Mouse (Mus musculus) midbrain, embryonic 12.5 days (tissue): ENCODE measurements around the gene Tmem123. TPM values are rescaled to one million over a fixed set of nuclear protein-coding genes. Genes with fewer than 3 reads are reported as not detected.

Experiments used
- ATAC-seq: fragments of 200-750 bp; cut with Nextera tagmentation; 2 replicates; pipeline ENCODE4 v1.8.0; 2017; ENCODE audit warnings: low read depth, moderate TSS enrichment, moderate library complexity; ENCODE audit not compliant: low FRiP score
- H3K27ac ChIP-seq: fragments of 300-500 bp; sonication (generic); replicated peaks from 2 replicates; pipeline ENCODE4 v1.5.1; 2016; ENCODE audit warnings: mild to moderate bottlenecking
- H3K27me3 ChIP-seq: fragments of 300-500 bp; sonication (generic); 2 replicates; pipeline ENCODE4 v1.6.1; 2016; ENCODE audit warnings: mild to moderate bottlenecking
- H3K36me3 ChIP-seq: fragments of 300-500 bp; sonication (generic); 2 replicates; pipeline ENCODE4 v1.6.1; 2016
- H3K4me1 ChIP-seq: fragments of 300-500 bp; sonication (generic); 2 replicates; pipeline ENCODE4 v1.6.1; 2016
- H3K4me2 ChIP-seq: fragments of 300-500 bp; sonication (generic); replicated peaks from 2 replicates; pipeline ENCODE4 v1.6.1; 2016; ENCODE audit warnings: mild to moderate bottlenecking, moderate library complexity
- H3K4me3 ChIP-seq: fragments of 300-500 bp; sonication (generic); 2 replicates; pipeline ENCODE4 v1.5.1; 2016; ENCODE audit warnings: mild to moderate bottlenecking
- H3K9ac ChIP-seq: fragments of 300-500 bp; sonication (generic); replicated peaks from 2 replicates; pipeline ENCODE4 v1.6.1; 2016; ENCODE audit warnings: mild to moderate bottlenecking, moderate library complexity
- H3K9me3 ChIP-seq: fragments of 300-500 bp; sonication (generic); 2 replicates; pipeline ENCODE4 v1.6.1; 2016; ENCODE audit warnings: mild to moderate bottlenecking
- WGBS: fragments of 180-500 bp; shearing (Covaris S2); methylation state at CpG from one replicate; pipeline ENCODE4 v1.1.7; 2016; 5-methylcytosine and 5-hydroxymethylcytosine counted together
- polyA plus RNA-seq: library from polyadenylated mRNA; unstranded; fragments of >200 nt; fragmentation: Nextera tagmentation; extraction: Ambion mirVana; gene quantifications from 2 replicates; pipeline ENCODE4 v1.2.1, GENCODE M21; 2016

Tmem123 gene
- polyA plus RNA-seq, 1 experiment from 2014 or later = 99.8 TPM

DNA sequence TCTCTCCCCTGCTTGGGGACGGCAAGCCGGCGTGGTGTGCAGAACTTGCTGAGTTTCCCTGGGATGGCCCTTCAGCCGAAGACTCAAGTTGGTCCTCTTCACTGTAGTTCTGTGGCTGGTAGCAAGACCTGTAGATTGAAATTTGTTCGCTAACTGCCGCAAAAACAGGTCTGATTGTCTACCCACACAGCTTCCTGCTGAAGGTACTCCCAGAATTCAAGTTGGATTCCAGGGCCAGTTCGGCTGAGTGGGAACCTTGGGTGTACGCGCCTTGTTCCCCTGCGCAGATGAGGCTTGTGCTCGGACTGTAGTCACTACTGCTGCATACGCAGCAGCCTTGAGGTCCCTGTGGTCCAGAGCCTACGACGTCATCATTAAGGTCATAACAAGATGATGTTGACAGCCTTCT lies 626 bp downstream of the Tmem123 start:
- Histone ChIP-seq H3K4me2 (peak overlapping the region; percentile 73), H3K4me1 (peaks cover 39% of the 10 kb centered on the region), H3K36me3 (peaks cover 5% of the 10 kb centered on the region; the same call in 1 of the 2 replicates), H3K9ac (peak overlapping the region; percentile 67), H3K27me3 (peaks cover 22% of the 10 kb centered on the region), H3K4me3 (peak overlapping the region; percentile 61), H3K27ac (peak overlapping the region; percentile 60), H3K9me3 (no peaks in the 10 kb centered on the region)
- ATAC-seq = peak; percentile 42; the same call in 1 of the 2 replicates
- WGBS = 0% methylated on average over 14 of the region's 14 CpGs

DNA sequence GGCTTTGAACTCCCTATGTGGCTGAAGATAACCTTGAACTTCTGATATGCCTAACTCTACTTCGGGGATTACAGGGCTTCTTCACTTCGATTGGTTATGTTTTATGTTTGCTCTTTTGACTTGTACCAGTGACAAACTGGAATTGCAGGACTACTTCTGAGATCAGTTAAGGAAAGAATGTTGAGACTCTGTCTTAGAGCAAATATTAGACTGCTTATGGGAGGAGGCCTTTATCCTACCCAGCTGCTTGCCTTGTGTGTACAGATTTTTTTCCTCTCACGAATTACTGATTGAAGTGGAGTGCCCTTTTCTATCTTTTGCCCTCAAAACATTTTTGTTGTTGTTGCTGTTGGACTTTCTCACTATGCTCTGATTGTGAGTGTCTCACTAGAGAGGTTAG lies 1.4 kb downstream of the Tmem123 start:
- H3K4me3 ChIP-seq = peak overlapping the region; percentile 61
- H3K4me1 ChIP-seq = peaks cover 39% of the 10 kb centered on the region
- no peak overlapping the region for H3K27ac ChIP-seq
- peak overlapping the region; percentile 73 for H3K4me2 ChIP-seq
- 60% methylated on average over 3 of the region's 3 CpGs for WGBS
- H3K9ac ChIP-seq = 0 out of 2 replicates have a peak overlapping the region, but pooled peaks have one; percentile 15
- H3K36me3 ChIP-seq = peaks cover 12% of the 10 kb centered on the region; the same call in 1 of the 2 replicates
- ATAC-seq = no peak
- peaks cover 22% of the 10 kb centered on the region for H3K27me3 ChIP-seq
- H3K9me3 ChIP-seq = no peaks in the 10 kb centered on the region

GRCm38 (mm10) chr9:7766582-7766981 lies 2.7 kb downstream of the Tmem123 start:
- H3K9me3 ChIP-seq = no peaks in the 10 kb centered on the region
- H3K9ac ChIP-seq = no peak overlapping the region
- no peak overlapping the region for H3K27ac ChIP-seq
- H3K4me1 ChIP-seq = peaks cover 39% of the 10 kb centered on the region
- peaks cover 17% of the 10 kb centered on the region for H3K27me3 ChIP-seq
- 77% methylated on average over 3 of the region's 3 CpGs for WGBS
- H3K36me3 ChIP-seq = peaks cover 13% of the 10 kb centered on the region; the same call in 1 of the 2 replicates
- no peak for ATAC-seq
- no peak overlapping the region for H3K4me3 ChIP-seq
- H3K4me2 ChIP-seq = no peak overlapping the region

DNA sequence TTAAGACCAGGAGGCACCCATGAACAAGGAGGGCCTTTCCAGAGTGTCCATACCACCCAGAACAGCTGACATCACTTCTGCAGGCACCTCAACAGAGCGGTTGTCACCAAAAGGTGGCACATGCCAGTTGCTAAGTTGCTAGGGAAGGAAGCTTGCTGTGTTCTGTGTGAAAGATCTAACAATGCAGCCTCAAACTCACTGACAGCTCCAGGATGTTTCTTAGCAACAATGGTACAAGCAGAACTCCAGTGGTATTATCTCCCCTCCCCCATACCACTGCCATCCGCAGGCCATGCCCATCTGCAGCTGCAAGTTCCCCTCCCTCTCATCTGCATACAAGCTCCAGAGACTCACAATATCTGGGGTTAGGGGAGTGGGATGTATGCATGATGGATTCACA lies 3.7 kb downstream of the Tmem123 start:
- H3K27ac ChIP-seq = peak overlapping the region; percentile 43; the same call in 1 of the 2 replicates
- 9% methylated on average over 2 of the region's 2 CpGs for WGBS
- H3K36me3 ChIP-seq = peaks cover 13% of the 10 kb centered on the region
- H3K9ac ChIP-seq = no peak overlapping the region; the same call in 1 of the 2 replicates
- ATAC-seq = 0 out of 2 replicates have a peak, but pooled peaks have one; percentile 18
- peaks cover 43% of the 10 kb centered on the region for H3K4me1 ChIP-seq
- H3K4me2 ChIP-seq = peak overlapping the region; percentile 26; the same call in 1 of the 2 replicates
- H3K4me3 ChIP-seq = no peak overlapping the region
- peaks cover 7% of the 10 kb centered on the region for H3K27me3 ChIP-seq
- no peaks in the 10 kb centered on the region for H3K9me3 ChIP-seq

DNA sequence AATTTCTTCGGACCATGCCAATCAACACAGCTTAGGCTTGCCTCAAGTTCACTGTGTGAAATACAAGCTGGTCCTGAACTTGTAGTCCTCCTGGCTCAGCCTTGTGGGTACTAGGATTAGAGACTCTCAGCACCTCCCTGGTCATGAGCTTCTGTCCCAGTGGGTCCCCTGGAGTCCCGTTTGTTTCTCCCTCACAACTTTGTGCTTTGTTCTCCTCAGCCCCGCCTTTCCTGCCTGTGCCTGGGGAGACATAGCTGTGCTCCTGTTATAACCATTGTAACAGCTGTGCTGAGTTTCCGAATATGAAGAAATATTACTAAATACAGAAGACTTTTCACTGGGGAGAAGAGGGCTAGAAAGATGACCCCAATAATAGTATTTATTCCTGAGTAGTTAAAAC lies 5.2 kb downstream of the Tmem123 start:
- Histone ChIP-seq H3K4me2 (no peak overlapping the region), H3K9me3 (no peaks in the 10 kb centered on the region), H3K4me1 (peaks cover 44% of the 10 kb centered on the region), H3K27me3 (no peaks in the 10 kb centered on the region), H3K4me3 (no peak overlapping the region), H3K36me3 (peaks cover 18% of the 10 kb centered on the region), H3K27ac (no peak overlapping the region), H3K9ac (no peak overlapping the region)
- ATAC-seq = no peak
- 72% methylated on average over 4 of the region's 4 CpGs for WGBS

DNA sequence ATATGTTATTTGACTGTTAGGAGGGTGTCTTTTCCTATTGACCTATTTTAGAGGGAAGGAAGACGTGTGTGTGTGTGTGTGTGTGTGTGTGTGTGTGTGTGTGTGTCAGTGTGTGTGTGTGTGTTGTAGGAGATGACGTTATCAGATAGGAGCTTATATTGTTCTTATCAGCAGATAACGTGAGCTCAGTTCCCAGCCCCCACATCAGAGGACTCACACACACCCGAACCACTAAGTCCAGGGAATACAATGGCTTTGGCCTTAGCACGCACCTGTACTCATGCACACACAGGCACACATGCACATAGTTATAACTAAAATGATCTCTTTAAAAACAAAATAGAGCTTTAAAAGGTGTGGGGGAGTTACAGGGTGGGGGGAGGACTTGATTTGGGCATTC lies 5.7 kb downstream of the Tmem123 start:
- Histone ChIP-seq H3K9me3 (no peaks in the 10 kb centered on the region), H3K4me2 (no peak overlapping the region), H3K36me3 (peaks cover 20% of the 10 kb centered on the region), H3K4me3 (no peak overlapping the region), H3K27me3 (no peaks in the 10 kb centered on the region), H3K27ac (no peak overlapping the region), H3K9ac (no peak overlapping the region), H3K4me1 (peaks cover 44% of the 10 kb centered on the region)
- WGBS = 86% methylated on average over 5 of the region's 5 CpGs
- no peak for ATAC-seq

DNA sequence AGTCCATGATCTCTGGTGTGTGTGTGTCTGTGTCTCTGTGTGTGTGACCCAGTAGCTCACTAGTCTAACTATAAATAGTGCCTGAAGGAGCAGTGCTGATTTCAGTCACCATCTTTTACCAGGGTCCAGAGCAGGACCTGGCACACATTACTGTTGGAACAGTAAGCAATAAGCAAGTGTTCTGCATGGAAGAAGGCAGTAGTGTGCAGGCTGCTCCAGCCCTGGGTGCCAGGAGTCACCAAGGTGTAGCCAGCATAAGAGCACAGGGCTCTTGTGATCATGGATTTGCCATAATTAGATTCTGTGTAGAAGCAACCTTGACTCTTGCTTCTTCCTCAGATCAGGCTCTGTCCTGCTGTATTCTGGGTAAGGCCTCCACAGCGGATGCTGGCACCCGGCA lies 8.5 kb downstream of the Tmem123 start:
- Histone ChIP-seq H3K4me1 (peaks cover 22% of the 10 kb centered on the region), H3K9me3 (no peaks in the 10 kb centered on the region), H3K36me3 (peaks cover 20% of the 10 kb centered on the region), H3K27me3 (no peaks in the 10 kb centered on the region), H3K9ac (no peak overlapping the region), H3K27ac (peak overlapping the region; percentile 42), H3K4me2 (no peak overlapping the region), H3K4me3 (no peak overlapping the region)
- WGBS = 79% methylated on average over 2 of the region's 2 CpGs
- no peak for ATAC-seq

GRCm38 (mm10) chr9:7772773-7773454 lies 9.1 kb downstream of the Tmem123 start:
- WGBS = 70% methylated on average over 4 of the region's 4 CpGs
- ATAC-seq = peak; percentile 58
- no peak overlapping the region for H3K9ac ChIP-seq
- peak overlapping the region; percentile 42 for H3K27ac ChIP-seq
- no peaks in the 10 kb centered on the region for H3K9me3 ChIP-seq
- peaks cover 16% of the 10 kb centered on the region for H3K4me1 ChIP-seq
- peaks cover 20% of the 10 kb centered on the region for H3K36me3 ChIP-seq
- H3K4me2 ChIP-seq = no peak overlapping the region
- H3K27me3 ChIP-seq = no peaks in the 10 kb centered on the region
- no peak overlapping the region for H3K4me3 ChIP-seq

DNA sequence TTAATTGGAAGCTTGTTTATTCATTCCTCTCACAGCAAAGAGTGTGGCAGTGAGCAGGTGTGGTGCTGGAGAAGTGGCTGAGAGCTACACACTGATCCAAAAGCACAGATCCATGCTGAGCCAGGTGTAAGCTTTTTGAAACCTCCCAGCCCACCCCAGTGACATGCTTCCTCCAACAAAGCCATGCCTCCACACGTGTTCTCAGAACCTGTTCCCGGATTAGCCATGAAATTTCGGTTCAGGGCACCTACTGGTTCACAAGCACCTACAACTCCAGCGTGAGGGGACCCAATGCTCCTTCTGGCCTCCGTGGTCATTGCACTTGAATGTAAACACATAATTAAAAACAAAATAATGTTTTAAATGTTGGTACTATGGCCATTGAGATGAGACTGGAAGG lies 9.8 kb downstream of the Tmem123 start:
- H3K27me3 ChIP-seq = no peaks in the 10 kb centered on the region
- H3K9ac ChIP-seq = no peak overlapping the region
- no peak overlapping the region for H3K4me2 ChIP-seq
- no peaks in the 10 kb centered on the region for H3K9me3 ChIP-seq
- H3K4me1 ChIP-seq = peaks cover 9% of the 10 kb centered on the region; the same call in 1 of the 2 replicates
- no peak overlapping the region for H3K4me3 ChIP-seq
- no peak overlapping the region for H3K27ac ChIP-seq
- WGBS = 93% methylated on average over 5 of the region's 5 CpGs
- ATAC-seq = no peak
- peaks cover 18% of the 10 kb centered on the region for H3K36me3 ChIP-seq

DNA sequence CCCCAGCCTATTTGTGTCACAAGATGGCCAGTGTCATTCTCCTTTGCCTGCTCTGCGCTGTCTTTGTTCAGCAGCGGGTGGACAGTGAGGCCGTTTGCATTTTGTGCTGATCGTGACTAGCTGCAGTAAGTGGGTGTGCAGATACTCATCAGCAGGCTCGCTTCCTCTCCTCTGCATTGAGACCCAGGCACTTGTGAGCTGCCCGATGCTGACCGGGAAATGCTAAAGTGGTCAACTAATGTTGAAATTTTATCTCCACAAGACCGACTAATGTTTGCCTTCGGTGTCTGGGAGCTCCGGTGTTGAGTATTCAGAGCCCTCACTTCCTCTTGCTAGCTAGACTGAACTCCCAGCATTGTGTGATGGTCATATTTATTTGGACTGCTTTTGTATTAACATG lies 10.7 kb downstream of the Tmem123 start:
- Histone ChIP-seq H3K9ac (no peak overlapping the region), H3K36me3 (peaks cover 15% of the 10 kb centered on the region), H3K4me3 (no peak overlapping the region)

GRCm38 (mm10) chr9:7775011-7775410 lies 11.2 kb downstream of the Tmem123 start:
- no peak overlapping the region for H3K27ac ChIP-seq
- ATAC-seq = no peak
- H3K9me3 ChIP-seq = no peaks in the 10 kb centered on the region
- H3K4me2 ChIP-seq = no peak overlapping the region
- peaks cover 9% of the 10 kb centered on the region; the same call in 1 of the 2 replicates for H3K4me1 ChIP-seq
- H3K9ac ChIP-seq = no peak overlapping the region
- peaks cover 10% of the 10 kb centered on the region for H3K36me3 ChIP-seq
- H3K4me3 ChIP-seq = no peak overlapping the region
- WGBS = 92% methylated on average over 2 of the region's 2 CpGs
- no peaks in the 10 kb centered on the region for H3K27me3 ChIP-seq

More for the DNA sequence above, 10.7 kb downstream of the Tmem123 start:
- Histone ChIP-seq H3K4me1 (peaks cover 9% of the 10 kb centered on the region; the same call in 1 of the 2 replicates), H3K27ac (no peak overlapping the region), H3K27me3 (no peaks in the 10 kb centered on the region), H3K4me2 (no peak overlapping the region), H3K9me3 (no peaks in the 10 kb centered on the region)
- no peak for ATAC-seq
- WGBS = 93% methylated on average over 10 of the region's 10 CpGs

GRCm38 (mm10) chr9:7775986-7776385 lies 12.1 kb downstream of the Tmem123 start:
- no peak for ATAC-seq

More at GRCm38 (mm10) chr9:7775986-7776385, 12.1 kb downstream of the Tmem123 start:
- H3K4me1 ChIP-seq = peaks cover 9% of the 10 kb centered on the region; the same call in 1 of the 2 replicates
- 66% methylated on average over 3 of the region's 3 CpGs for WGBS
- no peaks in the 10 kb centered on the region for H3K27me3 ChIP-seq
- H3K9ac ChIP-seq = no peak overlapping the region
- no peak overlapping the region for H3K27ac ChIP-seq
- H3K9me3 ChIP-seq = no peaks in the 10 kb centered on the region
- no peak overlapping the region for H3K4me2 ChIP-seq
- H3K36me3 ChIP-seq = peaks cover 7% of the 10 kb centered on the region; the same call in 1 of the 2 replicates
- no peak overlapping the region for H3K4me3 ChIP-seq
